Mouse (Mus musculus) liver, embryonic 15.5 days (tissue): Measurements from ENCODE around the gene Aldh3b3. TPM values are rescaled to one million over a fixed set of nuclear protein-coding genes. Genes with fewer than 3 reads are reported as not detected.

Experiments
- ATAC-seq: fragments of 200-750 bp; cut with Nextera tagmentation; 2 replicates; pipeline ENCODE4 v1.8.0; 2017; ENCODE audit warnings: moderate number of reproducible peaks, mild to moderate bottlenecking, moderate library complexity; ENCODE audit not compliant: insufficient read depth
- H3K27ac ChIP-seq: fragments of 300-500 bp; sonication (generic); replicated peaks from 2 replicates; pipeline ENCODE4 v1.5.1; 2015; ENCODE audit warnings: mild to moderate bottlenecking, inconsistent platforms
- H3K27me3 ChIP-seq: fragments of 300-500 bp; sonication (generic); 2 replicates; pipeline ENCODE4 v1.6.1; 2015; ENCODE audit warnings: mild to moderate bottlenecking, inconsistent platforms
- H3K36me3 ChIP-seq: fragments of 300-500 bp; sonication (generic); replicated peaks from 2 replicates; pipeline ENCODE4 v1.6.1; 2015; ENCODE audit warnings: moderate library complexity, mild to moderate bottlenecking, inconsistent platforms
- H3K4me1 ChIP-seq: fragments of 300-500 bp; sonication (generic); replicated peaks from 2 replicates; pipeline ENCODE4 v1.6.1; 2015; ENCODE audit warnings: inconsistent platforms
- H3K4me2 ChIP-seq: fragments of 300-500 bp; sonication (generic); 2 replicates; pipeline ENCODE4 v1.6.1; 2015; ENCODE audit warnings: moderate library complexity, mild to moderate bottlenecking, inconsistent platforms
- H3K4me3 ChIP-seq: fragments of 300-500 bp; sonication (generic); replicated peaks from 2 replicates; pipeline ENCODE4 v1.5.1; 2015; ENCODE audit warnings: mild to moderate bottlenecking, inconsistent platforms
- H3K9ac ChIP-seq: fragments of 300-500 bp; sonication (generic); 2 replicates; pipeline ENCODE4 v1.6.1; 2015; ENCODE audit warnings: moderate library complexity, mild to moderate bottlenecking, inconsistent platforms
- H3K9me3 ChIP-seq: fragments of 300-500 bp; sonication (generic); replicated peaks from 2 replicates; pipeline ENCODE4 v1.6.1; 2016; ENCODE audit warnings: inconsistent platforms
- WGBS: fragments of 180-500 bp; shearing (Covaris S2); methylation state at CpG from one replicate; pipeline ENCODE4 v1.1.7; 2015; ENCODE audit warnings: mixed read lengths; ENCODE audit not compliant: insufficient replicate concordance; 5-methylcytosine and 5-hydroxymethylcytosine counted together
- polyA plus RNA-seq: library from polyadenylated mRNA; unstranded; fragments of >200 nt; fragmentation: Nextera tagmentation; extraction: Ambion mirVana; gene quantifications from 2 replicates; pipeline ENCODE4 v1.2.1, GENCODE M21; 2015

The Aldh3b3 gene
- polyA plus RNA-seq, result 0.03 TPM in 1 of 2 replicates, not detected in the other

- Histone ChIP-seq H3K4me1 (no peaks in the 10 kb centered on the region), H3K36me3 (no peaks in the 10 kb centered on the region), H3K27ac (no peak within 1 kb of the TSS), H3K4me2 (no peak within 1 kb of the TSS), H3K9ac (no peak within 1 kb of the TSS), H3K9me3 (no peaks in the 10 kb centered on the region), H3K27me3 (peaks cover 10% of the 10 kb centered on the region; the same call in 1 of the 2 replicates), H3K4me3 (no peak within 1 kb of the TSS)
- WGBS, result 53% methylated on average over 4 of the region's 4 CpGs
- no peak for ATAC-seq
Observed at GRCm38 (mm10) chr19:3958470-3958869, at the start of gene Aldh3b3. Gene Aldh3b3, plus strand, starts transcription at chr19:3958645.

- peaks cover 32% of the 10 kb centered on the region for H3K36me3 ChIP-seq
- H3K4me1 ChIP-seq, result peaks cover 79% of the 10 kb centered on the region
- H3K27me3 ChIP-seq, result no peaks in the 10 kb centered on the region
- ATAC-seq, result no peak
- no peaks in the 10 kb centered on the region for H3K9me3 ChIP-seq
- no peak overlapping the region for H3K4me2 ChIP-seq
- no peak overlapping the region for H3K9ac ChIP-seq
- no peak overlapping the region for H3K27ac ChIP-seq
- H3K4me3 ChIP-seq, result no peak overlapping the region
- WGBS, result 56% methylated on average over 5 of the region's 5 CpGs
Observed at GRCm38 (mm10) chr19:3910206-3910605, 48.2 kb upstream of the Aldh3b3 start.

GRCm38 (mm10) chr19:3912337-3913204 lies 45.9 kb upstream of the Aldh3b3 start, which contains the start of gene Ndufs8:
Gene Ndufs8, minus strand, starts transcription at chr19:3912774.
- Histone ChIP-seq H3K4me1 (peaks cover 58% of the 10 kb centered on the region), H3K27ac (peak within 1 kb of the TSS; percentile 86), H3K4me3 (peak within 1 kb of the TSS; percentile 77), H3K9me3 (no peaks in the 10 kb centered on the region), H3K36me3 (peaks cover 32% of the 10 kb centered on the region), H3K27me3 (no peaks in the 10 kb centered on the region), H3K4me2 (peak within 1 kb of the TSS; percentile 87), H3K9ac (peak within 1 kb of the TSS; percentile 68)
- ATAC-seq, result peak; percentile 96
- under 1% methylated on average over 43 of the region's 43 CpGs for WGBS

- peaks cover 26% of the 10 kb centered on the region for H3K36me3 ChIP-seq
- peak overlapping the region; percentile 87 for H3K4me2 ChIP-seq
- peak overlapping the region; percentile 77 for H3K4me3 ChIP-seq
- H3K27ac ChIP-seq, result peak overlapping the region; percentile 78
- peaks cover 48% of the 10 kb centered on the region for H3K4me1 ChIP-seq
- no peaks in the 10 kb centered on the region for H3K9me3 ChIP-seq
- no peaks in the 10 kb centered on the region for H3K27me3 ChIP-seq
- no peak for ATAC-seq
- H3K9ac ChIP-seq, result peak overlapping the region; percentile 61
- 66% methylated on average over 8 of the region's 8 CpGs for WGBS
Observed at GRCm38 (mm10) chr19:3913692-3914091, 44.8 kb upstream of the Aldh3b3 start.

- Histone ChIP-seq H3K27me3 (no peaks in the 10 kb centered on the region), H3K9me3 (no peaks in the 10 kb centered on the region), H3K4me2 (peak overlapping the region; percentile 87; the same call in 1 of the 2 replicates), H3K4me1 (peaks cover 48% of the 10 kb centered on the region), H3K4me3 (no peak overlapping the region), H3K27ac (peak overlapping the region; percentile 41; the same call in 1 of the 2 replicates), H3K9ac (no peak overlapping the region), H3K36me3 (peaks cover 18% of the 10 kb centered on the region)
- no peak for ATAC-seq
- 33% methylated on average over 5 of the region's 5 CpGs for WGBS
Observed at GRCm38 (mm10) chr19:3914535-3914934, 43.9 kb upstream of the Aldh3b3 start.

- no peak for ATAC-seq
- no peak overlapping the region for H3K4me2 ChIP-seq
- no peak overlapping the region for H3K4me3 ChIP-seq
- peaks cover 30% of the 10 kb centered on the region for H3K4me1 ChIP-seq
- no peaks in the 10 kb centered on the region for H3K36me3 ChIP-seq
- WGBS, result 71% methylated on average over 11 of the region's 11 CpGs
- H3K9me3 ChIP-seq, result no peaks in the 10 kb centered on the region
- no peak overlapping the region for H3K27ac ChIP-seq
- H3K27me3 ChIP-seq, result no peaks in the 10 kb centered on the region
- H3K9ac ChIP-seq, result no peak overlapping the region
Observed at GRCm38 (mm10) chr19:3916727-3917126, 41.7 kb upstream of the Aldh3b3 start.

- no peaks in the 10 kb centered on the region for H3K9me3 ChIP-seq
- H3K9ac ChIP-seq, result no peak overlapping the region
- no peak overlapping the region for H3K4me3 ChIP-seq
- H3K4me2 ChIP-seq, result no peak overlapping the region
- peaks cover 25% of the 10 kb centered on the region for H3K4me1 ChIP-seq
- no peak overlapping the region for H3K27ac ChIP-seq
- H3K36me3 ChIP-seq, result no peaks in the 10 kb centered on the region
- no peak for ATAC-seq
- no peaks in the 10 kb centered on the region for H3K27me3 ChIP-seq
Observed at GRCm38 (mm10) chr19:3919928-3920327, 38.5 kb upstream of the Aldh3b3 start.

- 36% methylated on average over 10 of the region's 10 CpGs for WGBS
- H3K4me3 ChIP-seq, result no peak overlapping the region
Observed at GRCm38 (mm10) chr19:3922661-3923371, 35.6 kb upstream of the Aldh3b3 start.

GRCm38 (mm10) chr19:3923586-3923985 lies 34.9 kb upstream of the Aldh3b3 start:
- Histone ChIP-seq H3K4me3 (no peak overlapping the region), H3K27ac (peak overlapping the region; percentile 45; the same call in 1 of the 2 replicates), H3K4me2 (no peak overlapping the region), H3K4me1 (peaks cover 37% of the 10 kb centered on the region), H3K9me3 (no peaks in the 10 kb centered on the region), H3K27me3 (no peaks in the 10 kb centered on the region), H3K36me3 (no peaks in the 10 kb centered on the region), H3K9ac (no peak overlapping the region)
- whole genome bisulfite sequencing, result 53% methylated on average over 13 of the region's 13 CpGs
- ATAC-seq, result 0 out of 2 replicates have a peak, but pooled peaks have one; percentile 11

More at GRCm38 (mm10) chr19:3922661-3923371, 35.6 kb upstream of the Aldh3b3 start:
- Histone ChIP-seq H3K4me1 (peaks cover 37% of the 10 kb centered on the region), H3K36me3 (no peaks in the 10 kb centered on the region), H3K9me3 (no peaks in the 10 kb centered on the region), H3K4me2 (no peak overlapping the region), H3K27ac (no peak overlapping the region), H3K27me3 (no peaks in the 10 kb centered on the region), H3K9ac (no peak overlapping the region)
- no peak for ATAC-seq

GRCm38 (mm10) chr19:3924190-3924589 lies 34.3 kb upstream of the Aldh3b3 start:
- 68% methylated on average over 8 of the region's 8 CpGs for WGBS
- no peaks in the 10 kb centered on the region for H3K27me3 ChIP-seq
- H3K36me3 ChIP-seq, result no peaks in the 10 kb centered on the region
- no peak overlapping the region for H3K4me3 ChIP-seq
- no peaks in the 10 kb centered on the region for H3K9me3 ChIP-seq
- peaks cover 41% of the 10 kb centered on the region for H3K4me1 ChIP-seq
- no peak for ATAC-seq
- H3K4me2 ChIP-seq, result no peak overlapping the region; the same call in 1 of the 2 replicates
- peak overlapping the region; percentile 45; the same call in 1 of the 2 replicates for H3K27ac ChIP-seq
- no peak overlapping the region for H3K9ac ChIP-seq

- Histone ChIP-seq H3K9me3 (no peaks in the 10 kb centered on the region), H3K27ac (no peak overlapping the region), H3K4me1 (peaks cover 47% of the 10 kb centered on the region), H3K36me3 (no peaks in the 10 kb centered on the region), H3K4me2 (no peak overlapping the region), H3K4me3 (no peak overlapping the region), H3K27me3 (no peaks in the 10 kb centered on the region), H3K9ac (no peak overlapping the region)
- WGBS, result 63% methylated on average over 7 of the region's 7 CpGs
- no peak for ATAC-seq
Observed at GRCm38 (mm10) chr19:3924868-3925267, 33.6 kb upstream of the Aldh3b3 start.
